Mouse (Mus musculus) large intestine, adult 2 months (tissue): ENCODE data around the gene Tbl1x. TPM values are rescaled to one million over a fixed set of nuclear protein-coding genes. Genes with fewer than 3 reads are reported as not detected.
"Not testable (repeated sequence)": the region's sequence is repeated elsewhere in the genome, so short reads cannot be mapped to it uniquely, and the experiment has no call there.

Experiments
- DNase-seq: peaks from one replicate; pipeline ENCODE4 v3.0.0-alpha.2; 2012; ENCODE audit warnings: low read depth, low spot score
- WGBS: fragments of 180-500 bp; shearing (Covaris S2); methylation state at CpG from one replicate; pipeline ENCODE4 v1.1.7; 2018; 5-methylcytosine and 5-hydroxymethylcytosine counted together
- polyA plus RNA-seq: library from polyadenylated mRNA; depleted of rRNA; stranded (reverse); fragments of >200 nt; gene quantifications from 2 replicates; pipeline ENCODE4 v1.2.3, GENCODE M21; 2012

The Tbl1x gene
- polyA plus RNA-seq, 1 experiment: 9.0 TPM

- DNase-seq: not testable (repeated sequence)
- 92% methylated on average over 4 of the region's 4 CpGs for WGBS
These were observed 29.0 kb downstream of the Tbl1x start for GRCm38 (mm10) chrX:77539770-77540169.

GRCm38 (mm10) chrX:77544003-77544402 lies 33.2 kb downstream of the Tbl1x start:
- no peak for DNase-seq

GRCm38 (mm10) chrX:77544550-77544949 lies 33.7 kb downstream of the Tbl1x start:
- DNase-seq: no peak
- WGBS: 81% methylated on average over 4 of the region's 4 CpGs

- no peak for DNase-seq
These were observed 34.7 kb downstream of the Tbl1x start for GRCm38 (mm10) chrX:77545362-77546078.

GRCm38 (mm10) chrX:77546448-77546847 lies 35.6 kb downstream of the Tbl1x start:
- WGBS: 56% methylated on average over 1 of the region's 1 CpGs
- no peak for DNase-seq

GRCm38 (mm10) chrX:77548951-77549350 lies 38.1 kb downstream of the Tbl1x start:
- DNase-seq: no peak
- WGBS: 68% methylated on average over 1 of the region's 1 CpGs

- DNase-seq: no peak
These were observed 39.6 kb downstream of the Tbl1x start for GRCm38 (mm10) chrX:77550388-77550787.

GRCm38 (mm10) chrX:77551306-77551705 lies 40.5 kb downstream of the Tbl1x start:
- DNase-seq: no peak

GRCm38 (mm10) chrX:77552088-77552487 lies 41.3 kb downstream of the Tbl1x start:
- 53% methylated on average over 3 of the region's 3 CpGs for WGBS
- no peak for DNase-seq

GRCm38 (mm10) chrX:77555985-77556384 lies 45.2 kb downstream of the Tbl1x start:
- no peak for DNase-seq
- 66% methylated on average over 1 of the region's 1 CpGs for WGBS

GRCm38 (mm10) chrX:77559199-77559881 lies 48.5 kb downstream of the Tbl1x start:
- no peak for DNase-seq

- DNase-seq: no peak
- 40% methylated on average over 2 of the region's 2 CpGs for WGBS
These were observed 52.8 kb downstream of the Tbl1x start for GRCm38 (mm10) chrX:77563616-77564015.

GRCm38 (mm10) chrX:77566739-77567138 lies 55.9 kb downstream of the Tbl1x start:
- WGBS: 89% methylated on average over 1 of the region's 1 CpGs
- DNase-seq: no peak

- no peak for DNase-seq
- WGBS: 59% methylated on average over 2 of the region's 2 CpGs
These were observed 57.2 kb downstream of the Tbl1x start for GRCm38 (mm10) chrX:77568013-77568412.

- WGBS: 74% methylated on average over 1 of the region's 1 CpGs
- no peak for DNase-seq
These were observed 62.9 kb downstream of the Tbl1x start for GRCm38 (mm10) chrX:77573743-77574142.

- no peak for DNase-seq
- WGBS: 74% methylated on average over 3 of the region's 3 CpGs
These were observed 66.3 kb downstream of the Tbl1x start for GRCm38 (mm10) chrX:77577108-77577507.

- DNase-seq: no peak
- 82% methylated on average over 1 of the region's 1 CpGs for WGBS
These were observed 67.4 kb downstream of the Tbl1x start for GRCm38 (mm10) chrX:77578172-77578571.

- DNase-seq: no peak
- WGBS: 73% methylated on average over 4 of the region's 4 CpGs
These were observed 69.2 kb downstream of the Tbl1x start for GRCm38 (mm10) chrX:77579964-77580363.

GRCm38 (mm10) chrX:77585974-77586373 lies 75.2 kb downstream of the Tbl1x start:
- DNase-seq: no peak
- 82% methylated on average over 2 of the region's 2 CpGs for WGBS

GRCm38 (mm10) chrX:77594670-77595224 lies 83.9 kb downstream of the Tbl1x start:
- 67% methylated on average over 7 of the region's 7 CpGs for WGBS
- DNase-seq: no peak

GRCm38 (mm10) chrX:77597674-77598073 lies 86.9 kb downstream of the Tbl1x start:
- no peak for DNase-seq
